Mouse (Mus musculus): ENCODE data around the gene Pla2g5. TPM values are rescaled to one million over a fixed set of nuclear protein-coding genes. Genes with fewer than 3 reads are reported as not detected.

Pla2g5 gene
- total RNA-seq, 2 experiments from 2014 or later, result 4.5 to 4.7 TPM

DNA sequence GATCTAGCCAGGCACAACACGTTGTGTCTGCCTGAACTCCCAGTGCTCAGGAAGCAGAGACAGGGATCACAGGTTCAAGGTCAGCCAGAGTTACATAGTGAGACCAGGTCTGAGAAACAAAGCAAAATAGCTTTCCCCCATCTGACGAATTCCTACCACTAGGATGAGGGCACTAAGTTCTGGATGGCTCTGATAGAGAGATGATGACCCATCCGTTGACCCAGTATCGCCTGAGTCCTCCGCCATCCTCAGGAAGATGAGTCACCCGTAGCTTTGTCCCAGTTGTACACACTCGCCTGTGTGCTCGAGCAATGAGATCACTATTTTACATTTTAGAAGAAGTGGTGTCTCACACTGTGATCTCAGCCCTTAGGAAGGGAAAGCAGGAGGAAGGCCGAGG is 101.0 kb downstream of the Pla2g5 start:
- H3K27ac ChIP-seq, result no peak overlapping the region
- no peak overlapping the region for H3K4me3 ChIP-seq
- intact Hi-C loops (cut with DNase I), result no loop called here
- no peak for DNase-seq (ENCODE audit: extremely low spot score in 1 of 2, low spot score in 2 of 2)
- no peak for TF ChIP-seq CTCF (IDR thresholded peaks at IDR 0.05)

- Histone ChIP-seq H3K4me3 (no peak within 1 kb of the TSS), H3K27ac (no peak within 1 kb of the TSS)
- intact Hi-C loops (cut with DNase I), result no loop called here
- DNase-seq (ENCODE audit: extremely low spot score in 1 of 2, low spot score in 2 of 2), result no peak
- no peak for TF ChIP-seq CTCF (IDR thresholded peaks at IDR 0.05)
Measured at GRCm38 (mm10) chr4:138757416-138757815, 105.9 kb downstream of the Pla2g5 start, which contains the start of gene Pla2g2f. Pla2g2f (minus strand) TSS chr4:138757626.

- no peak overlapping the region; the same call in 1 of the 2 replicates for H3K27ac ChIP-seq
- DNase-seq (ENCODE audit: extremely low spot score in 1 of 2, low spot score in 2 of 2), result no peak
Measured at GRCm38 (mm10) chr4:138755983-138756382, 107.3 kb downstream of the Pla2g5 start.

GRCm38 (mm10) chr4:138755439-138755838 is 107.8 kb downstream of the Pla2g5 start:
- peak overlapping the region; percentile 36; the same call in 1 of the 2 replicates for H3K27ac ChIP-seq
- intact Hi-C loops (cut with DNase I), result no loop called here
- no peak for TF ChIP-seq CTCF (IDR thresholded peaks at IDR 0.05)
- DNase-seq (ENCODE audit: extremely low spot score in 1 of 2, low spot score in 2 of 2), result no peak
- H3K4me3 ChIP-seq, result no peak overlapping the region

More at GRCm38 (mm10) chr4:138755983-138756382, 107.3 kb downstream of the Pla2g5 start:
- no peak overlapping the region for H3K4me3 ChIP-seq
- no peak for TF ChIP-seq CTCF (IDR thresholded peaks at IDR 0.05)
- intact Hi-C loops (cut with DNase I), result no loop called here

GRCm38 (mm10) chr4:138754432-138754831 is 108.8 kb downstream of the Pla2g5 start:
- TF ChIP-seq CTCF (IDR thresholded peaks at IDR 0.05), result no peak
- no peak for DNase-seq (ENCODE audit: extremely low spot score in 1 of 2, low spot score in 2 of 2)
- Histone ChIP-seq H3K4me3 (no peak overlapping the region), H3K27ac (no peak overlapping the region)
- intact Hi-C loops (cut with DNase I), result no loop called here

GRCm38 (mm10) chr4:138753608-138754007 is 109.7 kb downstream of the Pla2g5 start:
- Histone ChIP-seq H3K4me3 (no peak overlapping the region), H3K27ac (no peak overlapping the region)
- intact Hi-C loops (cut with DNase I), result no loop called here
- no peak for TF ChIP-seq CTCF (IDR thresholded peaks at IDR 0.05)
- DNase-seq (ENCODE audit: extremely low spot score in 1 of 2, low spot score in 2 of 2), result no peak

GRCm38 (mm10) chr4:138752603-138753002 is 110.7 kb downstream of the Pla2g5 start:
- intact Hi-C loops (cut with DNase I), result no loop called here
- no peak; the same call in none of the 2 replicates for TF ChIP-seq CTCF (IDR thresholded peaks at IDR 0.05)
- Histone ChIP-seq H3K27ac (no peak overlapping the region), H3K4me3 (no peak overlapping the region)
- DNase-seq (ENCODE audit: extremely low spot score in 1 of 2, low spot score in 2 of 2), result no peak

Other genes with a start within 250 kb of the Pla2g5 start
- gene Vwa5b1, start 227.6 kb downstream of the Pla2g5 start, total RNA-seq (2021), result 1 to 10 TPM; 4.9 to 6.0 TPM
- not detected for gene Pla2g2c, start 138.7 kb downstream of the Pla2g5 start, total RNA-seq (2021)
- 1 to 10 TPM; 1.4 to 1.5 TPM for gene Ubxn10, start 126.3 kb downstream of the Pla2g5 start, total RNA-seq (2021)
- not detected for gene Pla2g2f, start 105.9 kb downstream of the Pla2g5 start, total RNA-seq (2021)
- gene Pla2g2d, start 87.7 kb downstream of the Pla2g5 start, total RNA-seq (2021), result under 1 TPM; 0.42 to 0.97 TPM
- not detected for gene Gm13030, start 10.5 kb upstream of the Pla2g5 start, total RNA-seq (2021)
- gene Pla2g2e, start 14.5 kb upstream of the Pla2g5 start, total RNA-seq (2021), result not detected
- 10 to 100 TPM; 20.3 to 20.4 TPM for gene Otud3, start 50.5 kb upstream of the Pla2g5 start, total RNA-seq (2021)
- gene Rnf186, start 103.6 kb upstream of the Pla2g5 start, total RNA-seq (2021), result not detected
- gene Tmco4, start 109.4 kb upstream of the Pla2g5 start, total RNA-seq (2021), result 1 to 10 TPM; 2.0 to 3.7 TPM
- 1 to 10 TPM; 5.9 to 6.9 TPM for gene Htr6, start 212.1 kb upstream of the Pla2g5 start, total RNA-seq (2021)
- gene Nbl1, start 229.5 kb upstream of the Pla2g5 start, total RNA-seq (2021), result 10 to 100 TPM; 62.4 to 84.3 TPM